Mouse (Mus musculus) cerebellum, adult 18-20 months (tissue): ENCODE results near the gene Ptgir.
"Not testable (repeated sequence)": the region's sequence is repeated elsewhere in the genome, so short reads cannot be mapped to it uniquely, and the experiment has no call there.

ENCODE experiments used
- DNase-seq, 2 experiments: peaks; one replicate each; pipeline ENCODE4 v3.0.0; 2021

Gene Ptgir

GRCm38 (mm10) chr7:16944808-16945315 is 38.6 kb downstream of the Ptgir start:
- peak in 1 of 2 experiments; percentile 46 for DNase-seq

- peak; percentile 59 to 67 for DNase-seq
Measured at GRCm38 (mm10) chr7:16945419-16945818, 39.1 kb downstream of the Ptgir start.

GRCm38 (mm10) chr7:16946441-16947348 is 40.4 kb downstream of the Ptgir start:
- DNase-seq: peak; percentile 75 to 82

GRCm38 (mm10) chr7:16947349-16947895 is 41.1 kb downstream of the Ptgir start:
- DNase-seq: peak; percentile 59 to 60

GRCm38 (mm10) chr7:16947959-16948361 is 41.7 kb downstream of the Ptgir start:
- peak; percentile 51 to 60 for DNase-seq

GRCm38 (mm10) chr7:16948923-16949458 is 42.7 kb downstream of the Ptgir start:
- DNase-seq: peak; percentile 32 to 45

GRCm38 (mm10) chr7:16949908-16950841 is 43.9 kb downstream of the Ptgir start:
- DNase-seq: peak; percentile 86 to 90

- DNase-seq: peak; percentile 81 to 82
Measured at GRCm38 (mm10) chr7:16950861-16951635, 44.8 kb downstream of the Ptgir start.

GRCm38 (mm10) chr7:16953776-16954175 is 47.5 kb downstream of the Ptgir start:
- DNase-seq: not testable (repeated sequence)

- DNase-seq: no peak
Measured at GRCm38 (mm10) chr7:16955712-16956111, 49.4 kb downstream of the Ptgir start.

- DNase-seq: no peak
Measured at GRCm38 (mm10) chr7:16956410-16957265, 50.3 kb downstream of the Ptgir start.

- DNase-seq: peak; percentile 86 to 93
Measured at GRCm38 (mm10) chr7:16959539-16960187, 53.4 kb downstream of the Ptgir start, which contains the start of gene Pnmal1. TSS of gene Pnmal1 (plus strand) at chr7:16959679.
